In genomic region chr15:31381936-31382468, GRCm38 (mm10) we compare ENCODE assay signal across 10 mouse cellular contexts. TPM values are rescaled to one million over a fixed set of nuclear protein-coding genes. Genes with fewer than 3 reads are reported as not detected.
A peak's percentile ranks its signal among the peaks of the same experiment; 100 is the strongest.
DNase-seq lines count a peak whose midpoint lies in the region; ATAC-seq and TF ChIP-seq lines count a peak whose summit lies in the region.
"Had no signal": no experiment of that assay in that cellular context is flagged by ENCODE, and none has a peak within 500 bp of the region (broad histone marks: within the 10 kb centered on the region; RNA-seq: fewer than 3 reads in every experiment).

No protein-coding gene starts in this region.

- DNase-seq in midbrain, postnatal 0 days (ENCODE audit: low spot score): peak; percentile 13
- DNase-seq in heart, embryonic 10.5 days (ENCODE audit: low spot score): no peak
- peak; percentile 18 for DNase-seq in neural tube, embryonic 11.5 days (ENCODE audit: low spot score)
- DNase-seq in forebrain, postnatal 0 days: no peak
- DNase-seq in urinary bladder, postnatal 10 days (ENCODE audit: low spot score): no peak
- DNase-seq: layer of hippocampus, postnatal 36 days had no signal

- no peak overlapping the region for H3K4me2 ChIP-seq in midbrain, postnatal 0 days (ENCODE audit: low read depth, low read length, poor library complexity, severe bottlenecking)
- no peak overlapping the region for H3K4me2 ChIP-seq in midbrain, embryonic 16.5 days (ENCODE audit: low read length)
- H3K4me2 ChIP-seq in kidney, embryonic 15.5 days: peak overlapping the region; percentile 23; the same call in 1 of the 2 replicates
- H3K4me2 ChIP-seq in neural tube, embryonic 11.5 days (ENCODE audit: low read depth): no peak overlapping the region
- H3K4me2 ChIP-seq in forebrain, postnatal 0 days (ENCODE audit: low read depth): no peak overlapping the region
- H3K4me2 ChIP-seq in midbrain, embryonic 13.5 days (replicated peaks): no peak overlapping the region
- H3K4me2 ChIP-seq: embryonic facial prominence, embryonic 15.5 days had no signal

- H3K9me3 ChIP-seq in midbrain, postnatal 0 days (ENCODE audit: low read length): peaks cover 2% of the 10 kb centered on the region; the same call in 1 of the 2 replicates
- no peaks in the 10 kb centered on the region for H3K9me3 ChIP-seq in midbrain, embryonic 16.5 days (replicated peaks; ENCODE audit: control insufficient read depth, low read length, poor library complexity, severe bottlenecking)
- no peaks in the 10 kb centered on the region; the same call in 1 of the 2 replicates for H3K9me3 ChIP-seq in heart, embryonic 10.5 days
- H3K9me3 ChIP-seq in kidney, embryonic 15.5 days (replicated peaks): no peaks in the 10 kb centered on the region
- H3K9me3 ChIP-seq in neural tube, embryonic 11.5 days (ENCODE audit: control insufficient read depth, low read length): no peaks in the 10 kb centered on the region
- H3K9me3 ChIP-seq in forebrain, postnatal 0 days (ENCODE audit: low read length): peaks cover 3% of the 10 kb centered on the region; the same call in 1 of the 2 replicates
- no peaks in the 10 kb centered on the region for H3K9me3 ChIP-seq in midbrain, embryonic 13.5 days
- H3K9me3 ChIP-seq: embryonic facial prominence, embryonic 15.5 days had no signal

- H3K4me1 ChIP-seq in midbrain, postnatal 0 days (ENCODE audit: insufficient read depth, low read length): no peaks in the 10 kb centered on the region
- no peaks in the 10 kb centered on the region for H3K4me1 ChIP-seq in midbrain, embryonic 16.5 days (ENCODE audit: control insufficient read depth, insufficient read depth, low read length)
- H3K4me1 ChIP-seq in heart, embryonic 10.5 days: peaks cover 13% of the 10 kb centered on the region
- H3K4me1 ChIP-seq in kidney, embryonic 15.5 days: peaks cover 9% of the 10 kb centered on the region
- no peaks in the 10 kb centered on the region for H3K4me1 ChIP-seq in neural tube, embryonic 11.5 days (ENCODE audit: control insufficient read depth, insufficient read depth, low read length)
- H3K4me1 ChIP-seq in forebrain, postnatal 0 days (ENCODE audit: insufficient read depth): no peaks in the 10 kb centered on the region
- no peaks in the 10 kb centered on the region for H3K4me1 ChIP-seq in midbrain, embryonic 13.5 days (replicated peaks)
- H3K4me1 ChIP-seq: embryonic facial prominence, embryonic 15.5 days had no signal

- no peaks in the 10 kb centered on the region for H3K27me3 ChIP-seq in midbrain, postnatal 0 days (ENCODE audit: insufficient read depth, low read length)
- H3K27me3 ChIP-seq in midbrain, embryonic 16.5 days (ENCODE audit: control insufficient read depth, insufficient read depth, low read depth, low read length): no peaks in the 10 kb centered on the region
- no peaks in the 10 kb centered on the region for H3K27me3 ChIP-seq in heart, embryonic 10.5 days (ENCODE audit: insufficient read depth, poor library complexity, severe bottlenecking)
- H3K27me3 ChIP-seq in kidney, embryonic 15.5 days: peaks cover under 1% of the 10 kb centered on the region; the same call in 1 of the 2 replicates
- no peaks in the 10 kb centered on the region for H3K27me3 ChIP-seq in neural tube, embryonic 11.5 days (ENCODE audit: control insufficient read depth, insufficient read depth, low read length)
- H3K27me3 ChIP-seq in forebrain, postnatal 0 days (ENCODE audit: insufficient read depth, low read length): no peaks in the 10 kb centered on the region
- H3K27me3 ChIP-seq in midbrain, embryonic 13.5 days: no peaks in the 10 kb centered on the region
- H3K27me3 ChIP-seq: embryonic facial prominence, embryonic 15.5 days had no signal

- no peak overlapping the region for H3K27ac ChIP-seq in midbrain, postnatal 0 days (ENCODE audit: low read depth, low read length)
- H3K27ac ChIP-seq in midbrain, embryonic 16.5 days (ENCODE audit: low read length): no peak overlapping the region
- H3K27ac ChIP-seq in heart, embryonic 10.5 days: 0 out of 2 replicates have a peak overlapping the region, but pooled peaks have one; percentile 42
- peak overlapping the region; percentile 41; the same call in 1 of the 2 replicates for H3K27ac ChIP-seq in kidney, embryonic 15.5 days
- no peak overlapping the region for H3K27ac ChIP-seq in neural tube, embryonic 11.5 days (ENCODE audit: low read depth, low read length)
- no peak overlapping the region for H3K27ac ChIP-seq in forebrain, postnatal 0 days (ENCODE audit: low read depth, low read length)
- H3K27ac ChIP-seq in midbrain, embryonic 13.5 days: no peak overlapping the region
- H3K27ac ChIP-seq: embryonic facial prominence, embryonic 15.5 days had no signal

- WGBS in midbrain, postnatal 0 days: 70% methylated on average over 11 of the region's 11 CpGs
- 73% methylated on average over 11 of the region's 11 CpGs for WGBS in midbrain, embryonic 16.5 days
- 25% methylated on average over 11 of the region's 11 CpGs for WGBS in heart, embryonic 10.5 days
- WGBS in kidney, embryonic 15.5 days: 30% methylated on average over 11 of the region's 11 CpGs
- WGBS in neural tube, embryonic 11.5 days: 65% methylated on average over 11 of the region's 11 CpGs
- 78% methylated on average over 11 of the region's 11 CpGs for WGBS in forebrain, postnatal 0 days
- 80% methylated on average over 11 of the region's 11 CpGs for WGBS in midbrain, embryonic 13.5 days

- no peaks in the 10 kb centered on the region for H3K36me3 ChIP-seq in midbrain, postnatal 0 days (ENCODE audit: insufficient read depth, low read length)
- no peaks in the 10 kb centered on the region for H3K36me3 ChIP-seq in midbrain, embryonic 16.5 days (ENCODE audit: control insufficient read depth, insufficient read depth, low read length)
- no peaks in the 10 kb centered on the region for H3K36me3 ChIP-seq in heart, embryonic 10.5 days
- no peaks in the 10 kb centered on the region for H3K36me3 ChIP-seq in kidney, embryonic 15.5 days
- H3K36me3 ChIP-seq in neural tube, embryonic 11.5 days (ENCODE audit: control insufficient read depth, insufficient read depth, low read length): no peaks in the 10 kb centered on the region
- H3K36me3 ChIP-seq in forebrain, postnatal 0 days (ENCODE audit: insufficient read depth): no peaks in the 10 kb centered on the region
- H3K36me3 ChIP-seq in midbrain, embryonic 13.5 days: no peaks in the 10 kb centered on the region
- H3K36me3 ChIP-seq: embryonic facial prominence, embryonic 15.5 days had no signal

- ATAC-seq in midbrain, postnatal 0 days (ENCODE audit: low FRiP score): no peak
- no peak for ATAC-seq in midbrain, embryonic 16.5 days
- peak; percentile 74 for ATAC-seq in kidney, embryonic 15.5 days (replicated peaks; ENCODE audit: low FRiP score)
- no peak for ATAC-seq in neural tube, embryonic 11.5 days (ENCODE audit: insufficient read depth, low FRiP score, low TSS enrichment)
- no peak for ATAC-seq in forebrain, postnatal 0 days
- no peak for ATAC-seq in midbrain, embryonic 13.5 days

- H3K9ac ChIP-seq in midbrain, postnatal 0 days (replicated peaks; ENCODE audit: low read length, poor library complexity, severe bottlenecking): no peak overlapping the region
- H3K9ac ChIP-seq in midbrain, embryonic 16.5 days (ENCODE audit: low read depth, low read length): no peak overlapping the region
- no peak overlapping the region for H3K9ac ChIP-seq in kidney, embryonic 15.5 days
- H3K9ac ChIP-seq in neural tube, embryonic 11.5 days (ENCODE audit: low read length): no peak overlapping the region
- H3K9ac ChIP-seq in forebrain, postnatal 0 days: no peak overlapping the region
- no peak overlapping the region for H3K9ac ChIP-seq in midbrain, embryonic 13.5 days (replicated peaks)
- H3K9ac ChIP-seq: embryonic facial prominence, embryonic 15.5 days had no signal

- no peak for TF ChIP-seq CTCF in midbrain, postnatal 0 days (IDR thresholded peaks at IDR 0.05)
- no peak for TF ChIP-seq CTCF in forebrain, postnatal 0 days (IDR thresholded peaks at IDR 0.05; ENCODE audit: low read depth)

- H3K4me3 ChIP-seq in midbrain, postnatal 0 days (ENCODE audit: low read depth, low read length): no peak overlapping the region
- H3K4me3 ChIP-seq in midbrain, embryonic 16.5 days (ENCODE audit: low read depth, low read length): no peak overlapping the region
- no peak overlapping the region for H3K4me3 ChIP-seq in heart, embryonic 10.5 days
- no peak overlapping the region for H3K4me3 ChIP-seq in kidney, embryonic 15.5 days (replicated peaks)
- no peak overlapping the region for H3K4me3 ChIP-seq in neural tube, embryonic 11.5 days (ENCODE audit: low read depth, low read length)
- no peak overlapping the region for H3K4me3 ChIP-seq in forebrain, postnatal 0 days (ENCODE audit: low read depth, low read length)
- no peak overlapping the region for H3K4me3 ChIP-seq in midbrain, embryonic 13.5 days (replicated peaks)
- H3K4me3 ChIP-seq: embryonic facial prominence, embryonic 15.5 days had no signal

RNA-seq across cellular contexts. Expression of gene Ankrd33b, which starts 14.5 kb away (rescaled TPM):
- total RNA-seq in midbrain, postnatal 0 days (2014; rRNA removed): 0.99 and 1.6 TPM in 2 replicates
- 0.80 and 1.1 TPM in 2 replicates for polyA plus RNA-seq in midbrain, postnatal 0 days (2015; fragmentation: Nextera tagmentation; extraction: Ambion mirVana)
- 0.53 and 0.69 TPM in 2 replicates for polyA plus RNA-seq in midbrain, embryonic 16.5 days (2015; fragmentation: Nextera tagmentation; extraction: Ambion mirVana)
- 1.8 and 2.1 TPM in 2 replicates for polyA plus RNA-seq in heart, embryonic 10.5 days (2016; fragmentation: Nextera tagmentation; extraction: Ambion mirVana)
- 6.2 and 6.5 TPM in 2 replicates for polyA plus RNA-seq in kidney, embryonic 15.5 days (2015; fragmentation: Nextera tagmentation; extraction: Ambion mirVana)
- 0.78 and 1.1 TPM in 2 replicates for polyA plus RNA-seq in neural tube, embryonic 11.5 days (2014; fragmentation: Nextera tagmentation; extraction: Ambion mirVana)
- total RNA-seq in forebrain, postnatal 0 days (2014; rRNA removed): 1.3 TPM in 2 replicates
- polyA plus RNA-seq in forebrain, postnatal 0 days (2015; fragmentation: Nextera tagmentation; extraction: Ambion mirVana): 1.1 and 1.2 TPM in 2 replicates
- polyA plus RNA-seq in midbrain, embryonic 13.5 days (2015; fragmentation: Nextera tagmentation; extraction: Ambion mirVana): 0.64 and 0.86 TPM in 2 replicates

Comparison
In these comparisons a context has a peak if more than half of its experiments do, and no peak if none do; other contexts are left out.
1. DNase-seq: peak in midbrain, postnatal 0 days (single experiment) and neural tube, embryonic 11.5 days (single experiment); none in heart, embryonic 10.5 days (single experiment), forebrain, postnatal 0 days (single experiment) and urinary bladder, postnatal 10 days (single experiment).
2. H3K27ac ChIP-seq: peak in heart, embryonic 10.5 days (single experiment) and kidney, embryonic 15.5 days (single experiment); none in midbrain, postnatal 0 days (single experiment), midbrain, embryonic 16.5 days (single experiment), neural tube, embryonic 11.5 days (single experiment), forebrain, postnatal 0 days (single experiment) and midbrain, embryonic 13.5 days (single experiment).